Mouse (Mus musculus): ENCODE measurements at regions not wholly inside any gene's neighbourhood (a gene's known extent, or its start where the extent isn't known, plus 50 kb on each side); places are given as distances from the start of the nearest gene placed in this dataset.

DNA sequence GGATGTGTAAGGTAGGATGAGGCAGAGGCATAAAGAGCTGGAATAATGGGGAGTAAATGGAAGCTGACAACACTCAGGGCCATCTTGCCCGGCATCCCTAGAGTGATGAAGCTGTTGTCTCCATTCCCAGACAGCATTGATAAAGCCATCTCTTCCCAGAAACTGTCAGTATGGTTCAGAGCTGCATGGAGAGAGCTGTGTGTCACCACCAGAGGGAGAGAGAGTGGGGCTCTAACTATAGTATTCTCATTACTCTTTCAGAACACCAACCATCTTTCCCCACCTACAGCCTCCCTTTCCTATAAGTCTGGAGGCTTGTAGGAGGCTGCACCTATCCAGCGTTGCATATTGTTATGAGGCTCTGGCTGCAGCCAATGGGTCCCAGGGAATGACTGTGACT, 264.0 kb upstream of the Dusp10 start:
- no peak for DNase-seq (ENCODE audit: low spot score)

DNA sequence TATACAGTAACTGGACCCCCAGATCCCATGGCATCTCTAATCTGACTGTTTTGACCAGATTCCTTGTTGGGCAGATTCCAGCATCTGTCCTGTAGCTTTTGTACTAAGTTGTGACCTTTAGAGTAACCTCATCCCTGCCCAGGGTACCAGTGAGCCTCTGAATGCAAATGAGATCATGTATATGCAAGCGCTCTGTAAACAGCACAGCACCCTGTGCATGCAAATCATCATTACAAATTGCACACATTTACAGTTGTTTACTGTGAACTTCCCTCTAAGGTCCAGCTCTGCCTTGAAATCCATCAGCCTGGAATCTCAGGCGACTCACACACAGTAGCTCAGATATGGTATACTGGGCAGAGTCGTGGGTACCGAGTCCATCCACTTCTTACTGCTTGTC, 258.6 kb upstream of the Dusp10 start:
- no peak for DNase-seq (ENCODE audit: low spot score)

DNA sequence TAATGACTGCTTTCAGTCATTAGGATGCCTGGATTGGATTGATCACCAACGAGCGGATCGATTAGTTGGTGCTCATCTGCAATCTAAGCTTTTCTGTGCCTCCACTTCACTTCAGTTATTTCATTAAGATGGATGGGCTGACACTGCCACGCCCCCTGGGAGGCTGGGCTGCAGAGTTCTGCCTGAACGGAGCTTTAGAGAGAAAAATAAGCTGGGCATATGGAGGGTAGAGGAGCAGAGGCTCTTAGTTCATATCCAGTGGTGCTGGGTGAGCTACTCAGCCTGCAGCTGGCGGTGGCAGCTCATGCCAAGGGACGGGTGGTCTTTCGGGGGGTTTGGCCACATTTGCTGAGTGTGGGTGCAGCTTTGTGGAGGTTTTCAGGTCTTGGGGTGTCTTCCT, 256.4 kb upstream of the Dusp10 start:
- no peak for DNase-seq (ENCODE audit: low spot score)

- DNase-seq (ENCODE audit: low spot score), result no peak
Observed at GRCm38 (mm10) chr1:183763864-183764726, 249.0 kb upstream of the Dusp10 start.

GRCm38 (mm10) chr1:183772844-183773243, 240.3 kb upstream of the Dusp10 start:
- no peak for DNase-seq (ENCODE audit: low spot score)

DNA sequence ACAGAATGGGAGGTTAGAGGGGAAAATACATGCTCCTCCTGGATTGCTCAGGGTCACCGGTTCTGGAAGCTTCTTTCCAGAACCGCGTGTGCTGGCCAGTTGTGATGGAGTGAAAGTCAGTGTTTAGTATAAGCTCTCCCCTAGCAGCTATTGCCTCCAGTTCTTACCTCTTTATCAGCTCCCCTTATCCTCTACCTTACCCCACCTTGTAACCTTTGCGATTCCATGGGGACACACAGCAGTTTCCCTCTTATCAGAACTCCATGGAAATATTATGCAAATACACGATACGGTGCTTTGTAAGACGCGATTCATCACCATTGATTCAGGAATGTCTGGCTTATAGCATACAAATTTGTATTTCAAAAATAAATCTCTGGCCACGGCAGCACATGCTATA, 232.9 kb upstream of the Dusp10 start:
- DNase-seq (ENCODE audit: low spot score), result no peak

- DNase-seq (ENCODE audit: low spot score), result no peak
Observed at GRCm38 (mm10) chr1:183780779-183781178, 232.3 kb upstream of the Dusp10 start.

DNA sequence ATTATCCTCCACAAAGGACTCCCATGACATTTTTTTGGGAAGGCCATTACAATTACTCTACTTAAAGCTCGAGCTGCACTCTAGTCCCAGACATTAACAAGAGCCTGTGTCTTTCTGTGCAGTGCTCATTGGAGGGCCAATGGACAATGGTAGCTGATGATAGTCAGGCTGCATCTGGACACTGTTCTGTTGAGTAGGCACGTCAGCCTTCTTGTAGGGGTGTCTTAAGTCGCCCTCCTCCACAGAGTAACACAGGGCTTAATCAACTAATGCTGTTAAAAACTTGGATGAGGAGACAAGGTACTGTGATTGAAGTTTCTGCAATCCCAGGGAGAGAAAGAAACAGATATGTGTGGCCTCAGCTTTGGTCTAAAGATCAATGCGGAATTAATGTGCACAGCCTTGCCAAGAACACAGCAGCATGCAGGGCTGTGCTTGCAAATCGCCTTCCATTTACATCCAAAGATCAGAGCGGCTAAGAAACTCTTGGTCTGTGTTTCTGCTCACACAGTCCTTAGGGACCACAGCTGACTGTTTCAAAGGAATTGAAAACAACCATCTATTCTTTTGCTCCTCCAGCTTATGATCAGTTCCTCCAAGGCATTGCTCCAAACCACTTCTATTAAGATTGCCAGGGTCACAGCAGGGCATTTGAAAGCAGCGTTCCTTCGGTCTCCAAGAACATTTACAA, 229.5 kb upstream of the Dusp10 start:
- DNase-seq (ENCODE audit: low spot score), result no peak

GRCm38 (mm10) chr1:183792230-183792813, 220.8 kb upstream of the Dusp10 start:
- DNase-seq (ENCODE audit: low spot score), result no peak

- DNase-seq (ENCODE audit: low spot score), result no peak
Observed at GRCm38 (mm10) chr1:183793324-183793723, 219.8 kb upstream of the Dusp10 start.

- no peak for DNase-seq (ENCODE audit: low spot score)
Observed at GRCm38 (mm10) chr1:183793913-183794445, 219.1 kb upstream of the Dusp10 start.

- no peak for DNase-seq (ENCODE audit: low spot score)
Observed at GRCm38 (mm10) chr1:183802351-183802750, 210.8 kb upstream of the Dusp10 start.

GRCm38 (mm10) chr1:183803357-183803756, 209.7 kb upstream of the Dusp10 start:
- DNase-seq (ENCODE audit: low spot score), result no peak

- DNase-seq (ENCODE audit: low spot score), result no peak
Observed at GRCm38 (mm10) chr1:183803826-183804225, 209.3 kb upstream of the Dusp10 start.

DNA sequence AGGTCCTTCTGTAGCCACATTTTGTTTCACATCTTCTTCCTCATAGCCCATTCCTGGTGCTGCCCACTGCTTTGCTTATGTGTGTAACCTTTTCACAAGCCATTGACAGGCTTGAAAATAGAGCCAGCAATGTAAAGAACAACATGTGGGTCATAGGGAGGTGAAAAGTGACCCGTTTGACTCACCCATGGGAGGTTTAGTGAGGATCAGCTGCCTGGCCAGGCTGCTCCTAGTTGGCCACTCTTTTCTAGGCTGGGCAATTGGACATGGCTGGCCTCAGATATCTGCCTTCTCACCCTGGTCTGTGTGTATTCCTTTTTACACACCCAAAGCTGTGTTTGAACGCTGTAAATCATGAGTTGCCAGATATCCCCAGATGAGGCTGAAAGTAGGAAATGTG, 208.8 kb upstream of the Dusp10 start:
- DNase-seq (ENCODE audit: low spot score), result no peak

DNA sequence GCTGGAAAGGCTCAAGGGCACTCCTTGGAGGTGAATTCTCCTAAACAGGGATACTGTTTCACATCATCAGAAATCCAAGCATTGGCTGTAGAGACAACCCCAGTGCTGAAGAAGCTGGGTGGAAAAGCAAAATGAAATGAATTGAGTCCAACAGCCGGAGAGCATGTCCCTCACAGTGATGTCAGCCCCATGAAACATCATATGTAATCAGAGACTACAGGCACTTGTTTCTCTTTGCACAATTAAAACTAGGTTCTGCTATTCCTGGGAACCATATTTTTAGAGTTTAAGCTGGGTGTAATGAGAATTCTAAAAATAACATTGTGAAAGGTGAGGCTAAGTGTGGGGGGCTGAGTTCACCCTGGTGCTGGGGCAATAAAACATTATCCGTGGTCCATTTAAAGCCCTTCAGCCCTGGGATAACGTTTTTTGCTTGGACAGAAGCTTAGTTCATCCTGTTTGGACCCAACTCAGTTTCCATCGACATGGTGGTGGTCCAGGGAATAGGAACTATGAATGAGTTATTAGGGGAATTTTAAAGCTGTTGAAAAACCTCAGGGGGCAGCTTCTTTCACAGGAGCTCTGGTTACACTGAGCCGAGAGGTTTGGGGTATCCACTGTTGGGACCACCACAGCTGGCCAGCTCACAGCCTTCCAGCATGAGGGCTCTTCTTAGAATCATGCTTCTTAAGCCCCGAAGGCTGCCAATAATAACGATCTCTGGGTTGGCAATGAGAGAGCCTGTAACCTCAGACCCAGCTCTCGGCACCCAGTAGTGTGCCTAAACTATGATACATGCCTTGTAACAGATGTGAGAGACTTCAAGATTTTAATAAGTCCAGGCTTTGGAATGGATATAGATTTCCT, 206.0 kb upstream of the Dusp10 start:
- DNase-seq (ENCODE audit: low spot score), result no peak

GRCm38 (mm10) chr1:183808168-183808567, 204.9 kb upstream of the Dusp10 start:
- DNase-seq (ENCODE audit: low spot score), result no peak

- no peak for DNase-seq (ENCODE audit: low spot score)
Observed at GRCm38 (mm10) chr1:183820555-183820954, 192.5 kb upstream of the Dusp10 start.

DNA sequence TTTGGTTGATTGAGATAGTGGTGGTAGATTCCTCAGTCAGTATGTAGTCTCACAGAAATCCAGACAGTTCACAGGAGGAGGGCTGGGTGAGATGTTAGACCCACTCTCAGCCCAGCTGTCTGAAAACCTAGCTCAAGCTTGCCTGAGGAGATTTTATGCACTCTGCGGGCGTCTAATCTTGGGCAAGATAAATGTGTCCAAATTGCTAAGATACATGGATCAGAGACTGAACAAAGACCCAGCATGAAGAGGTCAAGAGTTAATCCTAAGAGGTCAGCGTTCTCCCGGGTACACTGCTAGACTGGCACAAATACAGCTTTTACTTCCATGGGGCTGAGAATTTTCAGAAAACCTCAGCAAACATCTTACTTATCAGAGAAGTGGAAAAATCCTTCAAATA, 186.8 kb upstream of the Dusp10 start:
- no peak for DNase-seq (ENCODE audit: low spot score)

DNA sequence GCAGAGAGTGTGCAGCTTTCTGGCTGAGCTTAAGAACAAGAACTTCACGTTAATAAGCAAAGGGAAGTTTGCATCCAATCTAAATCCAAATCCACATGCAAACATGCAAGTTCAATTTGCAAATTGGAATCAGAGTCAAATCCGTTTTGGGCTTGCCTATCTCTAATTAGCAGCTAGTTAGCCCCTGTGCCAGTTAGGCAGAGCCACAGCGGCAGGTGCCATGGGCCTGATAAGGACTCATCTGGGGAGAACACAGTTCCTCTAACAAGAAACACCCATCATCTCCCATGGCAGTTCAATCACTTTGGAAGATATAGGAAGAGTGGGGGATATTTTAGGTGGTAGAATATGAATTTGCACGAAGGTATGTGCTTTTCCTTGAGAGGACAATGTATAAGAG, 168.0 kb upstream of the Dusp10 start:
- no peak for DNase-seq (ENCODE audit: low spot score)

GRCm38 (mm10) chr1:183853956-183854613, 159.0 kb upstream of the Dusp10 start:
- no peak for DNase-seq (ENCODE audit: low spot score)
